Mouse (Mus musculus): ENCODE results near the gene Cox8b.
A peak's percentile ranks its signal among the peaks of the same experiment; 100 is the strongest.

The Cox8b gene

GRCm38 (mm10) chr7:140859997-140860396, 40.2 kb downstream of the Cox8b start:
- no peak for DNase-seq

GRCm38 (mm10) chr7:140858746-140859145, 41.5 kb downstream of the Cox8b start:
- no peak for DNase-seq

- DNase-seq, result peak; percentile 35
Measured at GRCm38 (mm10) chr7:140857550-140858505, 42.4 kb downstream of the Cox8b start, which contains the start of gene Bet1l. Gene Bet1l (minus strand): TSS chr7:140857577.

GRCm38 (mm10) chr7:140856785-140857549, 43.3 kb downstream of the Cox8b start, which contains the start of gene Ric8a:
Gene Ric8a (plus strand): TSS chr7:140856957.
- DNase-seq, result peak; percentile 82

- DNase-seq, result peak; percentile 77
Measured at GRCm38 (mm10) chr7:140855860-140856784, 44.1 kb downstream of the Cox8b start, which contains the start of gene Gm45785. Gene Gm45785 (minus strand): TSS chr7:140856331.

GRCm38 (mm10) chr7:140855181-140855580, 45.1 kb downstream of the Cox8b start:
- no peak for DNase-seq

- no peak for DNase-seq
Measured at GRCm38 (mm10) chr7:140854483-140854882, 45.8 kb downstream of the Cox8b start.

- no peak for DNase-seq
Measured at GRCm38 (mm10) chr7:140853386-140853785, 46.9 kb downstream of the Cox8b start.

GRCm38 (mm10) chr7:140851916-140852315, 48.3 kb downstream of the Cox8b start:
- DNase-seq, result no peak
